Mouse (Mus musculus) cerebellum, adult (tissue): Measurements from ENCODE around the gene Rusc1.
A peak's percentile ranks its signal among the peaks of the same experiment; 100 is the strongest.

Source experiments
- ATAC-seq: cut with Nextera tagmentation; 2 replicates; pipeline ENCODE4 v1.9.2; 2017; ENCODE audit warnings: mild to moderate bottlenecking, moderate library complexity, mixed read lengths; ENCODE audit not compliant: insufficient number of reproducible peaks, low FRiP score, low TSS enrichment

Rusc1 gene

DNA sequence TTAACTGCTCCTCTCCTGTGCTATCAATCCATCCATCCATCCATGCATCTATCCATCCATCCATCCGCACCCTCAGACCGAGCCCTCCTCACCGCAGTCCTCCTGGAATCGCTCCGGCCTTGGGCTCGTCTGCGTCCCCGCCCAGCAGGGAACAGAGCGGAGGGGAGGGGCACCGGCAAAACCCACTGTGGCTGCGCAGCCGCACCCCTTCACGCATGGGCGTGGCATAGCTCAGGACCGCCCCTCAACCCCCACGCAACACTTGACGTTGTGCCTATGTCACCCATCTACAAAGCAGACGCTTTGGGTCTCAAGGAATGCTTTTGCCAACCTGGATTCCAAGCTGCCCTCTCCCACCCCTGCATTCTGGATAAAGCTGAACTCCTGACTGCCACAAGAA lies at the start of gene Rusc1:
Rusc1 (minus strand) TSS at position 137 of the 400 bp plus-strand sequence.
- ATAC-seq = peak; percentile 49

DNA sequence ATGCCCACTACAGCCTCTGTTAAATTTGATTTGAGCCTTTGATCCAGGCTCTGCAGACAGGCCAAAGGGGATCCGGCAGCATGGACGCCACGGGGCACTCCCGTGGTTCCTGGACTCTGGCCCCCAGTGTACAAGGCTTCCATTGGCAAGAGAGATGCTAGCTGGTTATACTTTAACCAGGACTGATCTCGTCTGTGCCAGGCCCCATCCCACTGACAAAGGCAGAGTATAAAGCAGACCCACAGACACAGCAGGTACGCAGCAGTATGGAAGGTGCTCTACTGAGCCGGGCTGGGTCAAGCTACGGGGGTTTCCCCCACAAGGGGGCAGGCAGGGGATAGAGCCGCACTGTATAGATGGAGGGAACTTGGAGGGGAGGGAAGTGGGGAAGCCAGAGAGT lies 43.3 kb upstream of the Rusc1 start:
- ATAC-seq = no peak

DNA sequence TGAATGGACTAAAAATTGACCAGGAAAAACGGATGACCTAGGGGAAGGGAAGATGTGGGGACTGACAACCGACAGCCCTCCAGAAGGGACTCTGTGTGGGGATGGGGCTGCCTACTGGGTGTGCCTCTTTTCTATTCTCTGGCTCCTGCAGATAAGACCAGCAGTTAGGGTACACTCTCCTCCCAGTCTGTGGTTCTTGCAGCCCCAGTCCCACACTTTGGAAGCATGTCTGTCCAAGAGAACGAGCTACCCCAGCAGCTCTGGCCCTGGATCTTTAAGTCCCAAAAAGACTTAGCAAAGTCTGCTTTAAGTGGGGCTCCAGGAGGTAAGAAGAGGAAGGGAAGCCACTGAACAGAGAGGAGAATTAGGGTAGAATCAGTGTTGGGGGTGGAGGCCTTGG lies 42.8 kb upstream of the Rusc1 start, which contains the start of gene Pklr:
Pklr (plus strand) TSS at position 185 of the 400 bp plus-strand sequence.
- no peak for ATAC-seq

DNA sequence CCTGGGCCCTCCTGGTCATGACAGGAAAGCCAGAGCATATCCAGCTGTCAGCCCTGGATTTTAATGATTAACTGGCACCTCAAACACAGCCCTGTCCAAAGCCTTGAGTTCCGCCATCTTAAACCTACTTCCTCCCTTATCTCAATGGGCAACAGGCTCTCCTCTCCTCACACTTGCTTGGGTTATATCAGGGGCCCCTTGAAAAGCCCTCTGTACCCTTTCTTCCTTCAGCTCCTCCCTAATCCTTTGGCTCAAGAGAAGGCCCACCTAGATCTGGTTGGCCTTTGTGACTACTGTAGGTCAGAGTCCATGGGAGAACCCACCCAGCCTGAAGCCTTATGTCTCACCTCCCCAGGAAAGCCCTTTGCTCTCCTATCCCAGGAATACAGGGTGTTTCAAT lies 40.6 kb upstream of the Rusc1 start:
- no peak for ATAC-seq

DNA sequence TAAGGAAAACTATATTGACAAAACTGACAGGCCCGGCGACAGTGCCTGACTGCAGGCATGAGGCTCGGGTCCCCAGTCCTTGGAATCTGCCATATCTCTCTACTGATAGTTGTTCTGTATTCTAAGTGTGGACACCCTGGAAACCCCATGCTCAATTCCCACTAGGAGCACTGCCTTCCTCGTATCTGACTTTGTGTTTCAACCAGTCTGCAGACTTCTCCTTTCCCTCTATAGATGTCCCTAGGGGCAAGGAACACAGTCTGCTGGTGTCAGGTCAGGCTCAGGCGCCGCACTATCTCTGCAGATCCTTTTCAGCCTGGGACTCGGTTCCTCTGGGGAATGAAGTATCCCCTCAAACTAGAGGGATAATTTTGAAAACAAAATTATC lies 39.9 kb upstream of the Rusc1 start:
- no peak for ATAC-seq

DNA sequence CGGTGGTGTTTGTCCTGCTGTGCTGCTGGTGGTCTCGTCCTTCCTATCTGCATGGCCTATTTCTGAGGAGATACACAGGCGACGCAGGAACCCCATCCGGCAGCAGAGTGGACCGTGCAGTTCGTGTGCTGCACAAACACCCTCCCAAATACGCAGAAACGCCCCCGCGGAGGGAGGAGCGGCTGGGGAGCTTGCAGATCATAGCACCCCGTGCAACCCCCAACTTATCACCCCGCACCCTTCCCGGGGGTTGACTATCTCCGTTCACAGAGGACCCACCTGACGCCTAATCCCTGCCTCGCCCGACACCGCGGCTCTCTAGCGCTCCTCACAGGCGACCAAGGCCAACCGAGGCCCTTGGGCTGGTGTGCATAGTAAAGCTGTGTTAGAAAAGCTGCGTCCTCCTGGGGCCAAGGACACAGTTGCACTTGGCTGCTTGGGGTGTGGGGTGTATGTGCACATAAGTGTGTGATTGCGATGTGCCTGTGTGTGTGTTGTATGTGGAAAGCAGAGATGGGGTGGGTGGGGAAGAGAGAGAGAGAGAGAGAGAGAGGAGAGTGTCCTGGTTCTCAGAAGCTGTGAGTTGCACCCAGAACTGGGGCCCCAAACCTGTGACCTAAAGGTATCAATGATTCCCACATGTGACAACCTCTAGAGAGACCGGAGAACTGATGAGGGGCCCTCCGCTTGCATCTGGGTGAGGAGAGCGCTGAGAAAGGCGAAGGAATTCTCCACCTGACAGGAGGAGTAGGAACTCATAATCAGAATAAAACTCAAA lies 39.4 kb upstream of the Rusc1 start:
- peak; percentile 83; the same call in 1 of the 2 replicates for ATAC-seq

DNA sequence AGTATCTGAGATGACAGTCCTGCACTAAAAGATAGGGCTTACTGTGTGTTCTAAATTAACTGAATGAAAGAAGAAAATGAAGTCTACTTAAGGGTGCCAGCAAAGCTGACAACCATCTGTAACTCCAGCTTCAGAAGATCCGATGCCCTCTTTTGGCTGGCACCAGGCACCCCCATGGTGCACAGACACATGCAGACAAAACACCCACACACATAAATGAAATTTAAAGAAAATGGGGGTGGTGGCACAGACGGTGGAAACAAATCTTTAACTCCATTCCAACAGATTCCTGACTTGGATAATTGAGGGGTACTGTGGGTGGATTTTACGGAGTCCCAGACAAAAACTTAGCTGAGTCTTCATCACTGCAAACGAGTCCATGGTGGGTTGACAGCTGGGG lies 38.7 kb upstream of the Rusc1 start:
- ATAC-seq = no peak

DNA sequence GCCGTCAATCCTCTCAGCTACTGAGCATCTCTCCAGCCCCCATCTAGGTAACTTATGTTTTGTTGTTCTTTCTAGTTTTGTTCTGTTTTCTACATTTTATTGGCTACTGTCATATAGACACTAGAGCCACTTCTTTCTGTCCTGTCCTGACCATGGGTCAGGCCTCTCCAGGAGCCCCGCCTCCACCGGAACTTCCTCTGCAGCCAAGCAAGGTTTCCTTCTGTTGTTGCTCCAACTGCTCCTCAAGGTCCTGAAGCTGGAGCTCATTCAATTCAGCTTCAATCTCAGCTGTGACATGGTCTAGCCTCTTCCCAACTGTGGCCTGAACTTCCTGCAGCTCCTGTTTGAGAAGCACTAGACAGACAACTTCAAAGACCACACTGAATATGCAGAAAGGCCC lies 36.8 kb upstream of the Rusc1 start:
- no peak for ATAC-seq

DNA sequence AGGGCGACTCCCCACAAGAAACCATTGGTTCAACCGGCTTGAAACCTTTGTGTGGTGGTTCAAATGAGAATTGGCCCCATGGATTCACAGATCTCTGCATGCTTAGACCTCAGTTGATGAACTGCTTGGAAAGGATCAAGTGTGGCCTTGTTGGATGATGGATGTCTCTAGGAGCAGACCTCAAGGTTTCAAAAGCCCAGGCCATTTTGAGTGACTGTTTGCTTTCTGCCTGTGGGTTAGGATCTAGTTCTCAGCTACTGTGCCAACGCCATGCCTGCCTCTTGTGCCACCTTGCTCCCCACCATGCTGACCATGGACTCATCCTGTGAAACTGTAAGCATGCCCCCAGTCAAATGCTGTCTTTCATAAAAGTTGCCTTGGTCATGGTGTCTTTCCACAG lies 32.9 kb upstream of the Rusc1 start:
- no peak for ATAC-seq

DNA sequence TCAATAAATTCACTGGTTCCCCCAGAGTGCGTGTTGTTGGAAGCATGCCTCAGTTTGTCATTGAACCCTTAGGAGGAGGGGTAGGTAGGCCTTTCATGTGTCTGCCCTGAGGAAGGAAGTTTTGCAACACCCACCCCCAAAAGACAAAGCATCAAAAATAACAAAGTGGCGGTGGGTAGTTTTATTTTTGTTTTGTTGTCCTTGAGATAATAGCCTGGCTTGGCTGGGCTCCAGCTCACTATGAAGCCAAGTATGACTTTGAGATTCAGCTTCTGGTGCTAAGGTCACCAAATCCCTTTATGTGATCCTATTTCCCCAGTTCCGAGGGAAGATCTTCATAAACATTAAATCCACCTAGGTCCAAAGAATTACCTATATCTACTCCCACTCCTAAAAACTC lies 31.1 kb upstream of the Rusc1 start:
- ATAC-seq = no peak

DNA sequence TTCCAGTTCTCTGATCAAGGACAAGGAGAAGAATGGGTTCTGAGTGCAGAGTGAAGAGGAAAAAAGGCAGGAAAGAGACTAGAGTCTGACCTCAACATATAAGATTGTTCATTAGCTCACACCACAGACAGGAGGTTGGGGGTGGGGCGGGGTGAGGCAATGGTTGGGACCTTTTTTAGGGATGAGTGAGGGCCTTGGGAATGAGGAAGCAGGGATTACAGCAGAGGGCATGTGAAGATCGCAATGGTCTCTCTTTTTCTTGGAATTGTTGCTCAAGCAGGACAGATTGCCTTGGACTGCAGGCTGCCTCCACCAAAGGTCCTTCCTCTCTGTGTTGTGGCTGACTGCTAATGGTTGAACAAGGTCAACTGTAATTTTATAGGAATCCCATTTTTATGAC lies 30.2 kb upstream of the Rusc1 start:
- no peak for ATAC-seq

DNA sequence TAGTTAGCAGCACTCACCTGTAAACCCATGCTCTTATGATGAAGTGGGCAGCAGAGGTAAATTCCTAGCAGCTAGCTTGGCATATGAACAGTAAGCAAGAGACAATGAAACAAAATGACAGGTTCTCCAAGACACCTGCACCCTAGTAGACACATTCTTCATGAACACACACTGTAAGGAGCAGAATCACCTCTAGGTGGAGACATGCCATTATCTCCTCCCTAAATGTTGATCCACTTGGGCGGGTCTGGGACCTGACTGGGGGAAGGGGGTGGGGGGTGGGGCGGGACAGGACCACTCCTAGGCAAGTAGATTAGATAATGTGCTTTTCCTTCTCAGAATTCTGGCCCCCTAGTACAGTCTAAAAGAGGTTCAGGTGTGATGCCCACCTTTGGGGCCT lies 22.4 kb upstream of the Rusc1 start:
- no peak for ATAC-seq

DNA sequence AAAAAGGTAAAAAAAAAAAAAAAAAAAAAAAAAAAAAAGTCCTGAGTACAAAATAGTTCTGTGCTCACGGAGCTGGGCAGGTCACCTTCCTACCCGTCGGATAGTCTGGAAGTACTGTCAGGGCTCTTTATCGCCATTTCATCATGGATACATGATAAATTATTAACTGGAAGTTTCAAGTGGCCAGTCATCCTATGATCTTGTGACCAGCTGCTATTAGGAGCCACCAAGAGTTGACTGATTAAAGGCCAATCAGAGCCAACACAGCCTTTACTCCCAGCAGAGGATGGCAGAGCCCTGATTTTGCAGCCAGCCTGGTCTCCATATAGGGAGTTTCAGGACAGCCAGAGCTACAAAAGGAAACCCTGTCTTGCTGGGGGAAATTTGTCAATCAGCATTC lies 19.9 kb upstream of the Rusc1 start:
- ATAC-seq = no peak

DNA sequence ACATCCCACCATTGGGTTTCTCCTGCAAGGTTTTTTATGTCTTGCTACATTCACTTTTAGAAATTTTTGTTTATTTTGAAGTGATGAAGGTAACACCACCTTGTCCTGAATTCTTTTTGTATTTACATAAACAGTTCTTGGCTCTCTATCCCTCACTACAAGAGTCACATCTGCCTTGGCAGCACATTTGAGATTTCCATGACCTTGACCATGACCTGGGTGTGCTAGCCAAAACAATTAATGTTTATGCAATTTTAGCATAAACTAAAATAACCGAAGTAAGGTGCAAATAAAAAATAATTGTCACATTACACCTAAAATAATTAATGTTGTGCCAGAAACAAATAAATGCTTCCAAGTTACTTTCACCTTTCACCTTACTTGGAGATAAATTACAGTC lies 15.0 kb upstream of the Rusc1 start:
- no peak for ATAC-seq

DNA sequence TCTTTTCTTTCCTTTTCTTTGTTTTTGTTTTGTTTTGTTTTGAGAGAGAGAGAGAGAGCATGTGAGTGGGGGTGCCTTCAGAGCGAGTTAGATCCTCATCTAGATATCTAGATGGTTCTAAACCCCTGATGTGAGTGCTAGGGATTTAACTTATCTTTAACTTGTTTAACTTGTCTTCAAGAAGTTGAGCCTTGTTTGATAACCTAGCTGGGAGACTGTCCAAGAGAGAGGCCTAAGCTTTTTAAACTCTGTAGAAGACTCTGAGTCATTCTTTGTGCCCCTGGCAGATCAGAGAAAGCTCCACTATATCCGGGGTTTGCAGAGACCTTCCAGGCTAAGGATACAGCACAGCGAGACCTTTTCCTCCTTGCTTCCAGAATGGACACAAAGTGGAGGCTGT lies 14.4 kb upstream of the Rusc1 start:
- no peak for ATAC-seq

DNA sequence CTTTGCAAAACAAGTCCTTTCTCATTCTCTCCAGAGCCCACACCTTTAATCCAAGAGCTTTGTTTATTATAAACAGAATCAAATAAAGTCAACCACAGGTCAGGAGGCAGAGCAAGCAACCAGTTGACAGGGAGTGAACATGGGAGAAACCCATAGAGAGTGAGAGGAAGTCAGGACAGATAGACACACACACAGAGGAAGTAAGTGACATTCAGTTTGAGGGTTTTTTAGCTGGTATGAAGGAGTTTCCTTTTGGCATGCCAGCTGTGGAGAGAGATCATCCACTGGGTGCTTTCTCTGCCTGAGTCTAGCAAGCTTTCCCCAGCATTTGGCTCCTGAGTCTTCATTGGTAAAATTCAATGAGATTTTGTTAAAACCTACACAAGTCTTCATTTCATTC lies 13.8 kb upstream of the Rusc1 start:
- no peak for ATAC-seq

DNA sequence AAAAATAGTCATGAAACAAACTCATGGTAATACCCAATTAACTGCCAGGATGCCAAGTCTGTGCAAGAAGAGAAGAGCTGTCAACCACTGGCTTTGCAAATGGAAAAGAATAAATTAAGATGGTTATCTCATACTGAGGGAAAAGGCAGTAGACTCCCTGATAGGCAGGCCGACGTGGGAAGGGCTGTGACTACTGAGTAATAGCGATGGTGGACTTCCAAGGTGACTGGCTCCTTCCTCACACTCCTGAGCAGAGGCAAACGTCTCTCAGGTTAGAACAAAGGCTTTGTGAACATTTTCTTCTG lies 10.1 kb upstream of the Rusc1 start:
- no peak for ATAC-seq

DNA sequence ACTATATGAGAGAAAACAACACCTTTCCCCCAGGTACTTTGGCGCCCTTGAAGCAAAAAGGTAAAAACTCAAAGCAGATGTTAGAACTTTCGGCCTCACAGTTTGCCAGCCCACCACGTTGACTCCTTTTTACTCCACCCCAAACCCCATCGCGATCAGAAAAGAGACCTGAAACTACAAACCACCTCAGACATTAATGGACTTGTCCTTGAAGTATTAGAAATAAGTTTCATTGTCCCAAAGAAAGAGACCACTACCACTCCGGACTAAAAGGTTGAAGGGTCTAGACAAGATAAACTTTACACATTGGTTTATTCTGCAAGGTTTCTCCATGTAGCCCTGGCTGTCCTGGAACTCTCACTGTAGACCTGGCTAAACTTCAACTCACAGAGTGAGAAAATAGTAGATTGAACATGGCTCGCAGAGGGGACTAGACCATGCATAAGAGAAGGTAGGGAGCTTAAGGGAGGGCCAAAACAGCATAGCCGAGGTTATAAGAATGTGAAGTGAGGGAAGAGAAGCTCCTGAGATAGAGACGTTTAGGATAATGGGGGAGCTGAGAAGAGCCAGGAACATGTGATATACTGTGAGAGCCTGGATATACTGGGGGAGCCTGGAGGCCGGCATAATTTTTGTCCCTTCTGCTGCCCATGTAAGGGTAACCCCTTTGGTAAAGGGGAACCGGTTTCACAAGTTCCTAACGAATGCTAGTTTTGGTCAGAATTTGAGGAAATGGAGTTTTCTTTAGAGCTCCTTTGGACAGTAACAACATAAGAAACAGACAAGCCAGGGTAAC lies 9.6 kb upstream of the Rusc1 start:
- ATAC-seq = no peak

DNA sequence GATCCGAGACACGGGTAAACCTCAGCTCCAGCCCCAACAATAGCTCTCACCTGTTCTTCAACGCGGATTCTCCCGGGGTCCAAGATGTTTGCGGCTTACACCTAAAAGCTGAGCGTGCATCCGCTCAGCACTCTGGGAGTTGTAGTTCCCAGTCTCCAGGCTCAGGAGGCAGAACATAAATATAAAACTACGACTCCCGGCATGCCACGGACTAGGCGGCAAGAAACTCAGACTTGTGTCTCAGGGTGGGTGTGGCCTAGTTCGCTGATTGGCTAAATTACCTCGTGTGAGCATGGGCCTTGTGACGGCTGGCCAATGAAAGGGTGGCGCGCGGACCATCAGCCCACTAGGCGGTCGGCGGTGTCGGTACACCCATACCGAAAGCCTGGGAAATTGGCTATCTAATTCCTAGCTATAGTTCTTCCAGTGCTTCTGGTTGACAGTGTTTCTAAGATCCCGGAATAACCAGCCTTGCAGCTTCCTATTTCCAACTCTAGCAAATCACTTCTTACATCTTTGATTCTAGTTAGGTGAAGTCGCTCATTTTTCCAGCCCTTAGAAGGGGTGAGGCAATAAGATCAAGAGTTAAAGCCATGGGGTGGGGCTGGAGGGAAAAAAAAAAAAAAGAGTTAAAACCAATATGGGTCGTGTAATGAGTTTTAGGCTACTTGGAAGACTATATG lies 8.8 kb upstream of the Rusc1 start, which contains the start of gene Fdps:
Fdps (minus strand) TSS at position 148 of the 683 bp plus-strand sequence.
- ATAC-seq = peak; percentile 100

DNA sequence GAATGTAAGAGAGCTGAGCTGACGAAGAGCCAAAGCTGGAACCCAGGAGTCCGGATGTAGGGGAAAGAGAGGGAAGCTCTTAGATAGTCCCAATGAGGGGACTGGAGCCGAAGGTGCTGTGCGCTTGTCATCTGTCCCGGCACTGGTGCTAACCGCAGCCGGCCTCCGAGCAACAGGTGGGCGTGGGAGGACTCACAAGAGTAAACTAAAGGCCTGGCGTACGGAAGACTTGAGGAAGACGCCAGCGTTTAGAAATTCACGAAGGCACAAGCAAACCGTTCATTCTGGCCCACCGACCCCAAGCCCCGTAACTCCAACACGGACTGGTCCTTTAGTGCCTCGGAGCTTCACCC lies 8.3 kb upstream of the Rusc1 start:
- 0 out of 2 replicates have a peak, but pooled peaks have one; percentile 8 for ATAC-seq

DNA sequence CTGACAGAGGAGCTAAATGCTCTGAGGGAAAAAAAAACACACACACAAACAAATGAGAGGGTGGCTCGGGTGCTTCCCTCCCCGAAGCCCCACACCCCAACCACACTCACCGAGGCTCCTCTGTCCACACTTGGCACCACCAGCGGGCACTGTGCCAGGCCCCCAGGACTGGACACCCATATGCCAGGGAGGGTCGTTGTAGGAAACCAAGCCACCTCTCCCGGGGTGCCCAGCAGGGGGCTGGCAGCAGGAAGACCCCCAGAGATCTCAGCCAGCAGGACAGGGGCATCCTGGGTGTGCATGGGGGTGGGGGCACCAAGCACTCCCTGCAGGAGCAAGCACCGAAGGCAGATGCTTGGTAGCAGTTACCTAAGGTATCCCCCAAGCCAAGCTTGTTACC lies 7.7 kb upstream of the Rusc1 start, which contains the start of gene Gm43738:
Gm43738 (minus strand) TSS at position 289 of the 400 bp plus-strand sequence.
- no peak for ATAC-seq
